Mouse (Mus musculus): ENCODE data around the gene Iqcd. TPM values are rescaled to one million over a fixed set of nuclear protein-coding genes. Genes with fewer than 3 reads are reported as not detected.

The Iqcd gene
- polyA plus RNA-seq, 1 experiment from 2014 or later: 2.6 TPM

DNA sequence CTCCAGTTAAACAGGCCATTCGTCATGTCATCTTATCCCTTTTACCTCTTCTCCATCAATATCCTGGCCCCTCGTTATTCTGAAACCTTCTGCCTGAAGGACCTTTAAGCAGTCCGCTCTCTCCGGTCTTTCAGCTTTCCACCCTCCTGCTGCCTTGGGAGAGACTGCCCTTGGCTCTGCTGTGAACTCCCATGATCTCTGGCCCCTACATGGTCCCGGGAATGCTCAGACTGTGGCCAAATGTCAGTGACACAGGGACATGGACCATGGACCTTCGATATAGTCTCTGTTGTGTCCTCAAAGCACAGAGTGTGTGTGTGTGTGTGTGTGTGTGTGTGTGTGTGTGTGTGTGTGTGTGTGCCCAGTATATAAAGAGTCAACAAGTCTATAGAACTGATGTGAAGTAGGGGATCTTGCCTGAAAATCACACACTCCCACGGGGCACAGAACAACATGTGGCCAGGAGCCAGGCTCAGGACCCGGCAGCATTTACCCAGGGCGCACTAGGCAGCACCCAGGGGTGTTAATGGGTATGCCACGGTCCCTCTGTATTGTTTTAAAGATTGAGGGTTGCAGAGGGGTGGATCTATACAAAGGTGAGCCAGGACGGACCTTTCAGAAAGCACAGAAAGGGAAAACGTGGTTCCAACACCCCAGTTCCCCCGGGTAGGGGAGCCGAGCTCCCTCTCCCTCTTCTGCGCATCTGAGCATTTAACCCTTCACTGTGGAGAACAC lies 23.5 kb upstream of the Iqcd start:
- Histone ChIP-seq H3K4me3 (no peak overlapping the region), H3K27ac (peak overlapping the region; percentile 94), H3K27me3 (no peaks in the 10 kb centered on the region), H3K4me2 (peak overlapping the region; percentile 15; the same call in 1 of the 2 replicates), H3K9ac (peak overlapping the region; percentile 49), H3K9me3 (no peaks in the 10 kb centered on the region), H3K36me3 (no peaks in the 10 kb centered on the region), H3K4me1 (replicated peaks) (peaks cover 88% of the 10 kb centered on the region)
- ATAC-seq (ENCODE audit: low FRiP score): no peak
- WGBS: 18% methylated on average over 15 of the region's 15 CpGs

- H3K9me3 ChIP-seq: no peaks in the 10 kb centered on the region
- no peaks in the 10 kb centered on the region for H3K36me3 ChIP-seq
- H3K4me1 ChIP-seq (replicated peaks): peaks cover 88% of the 10 kb centered on the region
- 29% methylated on average over 5 of the region's 5 CpGs for WGBS
- no peaks in the 10 kb centered on the region for H3K27me3 ChIP-seq
- no peak overlapping the region for H3K4me3 ChIP-seq
- ATAC-seq (ENCODE audit: low FRiP score): peak; percentile 36; the same call in 1 of the 2 replicates
- peak overlapping the region; percentile 94 for H3K27ac ChIP-seq
- peak overlapping the region; percentile 43; the same call in 1 of the 2 replicates for H3K9ac ChIP-seq
- H3K4me2 ChIP-seq: peak overlapping the region; percentile 15; the same call in 1 of the 2 replicates
These were observed 22.7 kb upstream of the Iqcd start for GRCm38 (mm10) chr5:120566101-120566500.

GRCm38 (mm10) chr5:120566681-120567252 lies 22.0 kb upstream of the Iqcd start:
- ATAC-seq (ENCODE audit: low FRiP score): peak; percentile 18
- Histone ChIP-seq H3K27ac (peak overlapping the region; percentile 94), H3K36me3 (no peaks in the 10 kb centered on the region), H3K27me3 (no peaks in the 10 kb centered on the region), H3K4me1 (replicated peaks) (peaks cover 92% of the 10 kb centered on the region), H3K9ac (peak overlapping the region; percentile 59), H3K9me3 (no peaks in the 10 kb centered on the region), H3K4me2 (peak overlapping the region; percentile 29; the same call in 1 of the 2 replicates), H3K4me3 (no peak overlapping the region)
- 53% methylated on average over 9 of the region's 9 CpGs for WGBS

- peak overlapping the region; percentile 29 for H3K4me2 ChIP-seq
- H3K4me3 ChIP-seq: no peak overlapping the region
- peaks cover 92% of the 10 kb centered on the region for H3K4me1 ChIP-seq (replicated peaks)
- 5% methylated on average over 21 of the region's 21 CpGs for WGBS
- ATAC-seq (ENCODE audit: low FRiP score): peak; percentile 25
- H3K27me3 ChIP-seq: no peaks in the 10 kb centered on the region
- peak overlapping the region; percentile 94 for H3K27ac ChIP-seq
- no peaks in the 10 kb centered on the region for H3K36me3 ChIP-seq
- H3K9ac ChIP-seq: peak overlapping the region; percentile 59
- no peaks in the 10 kb centered on the region for H3K9me3 ChIP-seq
These were observed 21.5 kb upstream of the Iqcd start for GRCm38 (mm10) chr5:120567253-120567701.

GRCm38 (mm10) chr5:120567761-120568211 lies 21.0 kb upstream of the Iqcd start:
- Histone ChIP-seq H3K4me1 (replicated peaks) (peaks cover 92% of the 10 kb centered on the region), H3K36me3 (no peaks in the 10 kb centered on the region), H3K9me3 (no peaks in the 10 kb centered on the region), H3K27ac (peak overlapping the region; percentile 94), H3K4me3 (no peak overlapping the region), H3K4me2 (peak overlapping the region; percentile 29), H3K27me3 (no peaks in the 10 kb centered on the region), H3K9ac (peak overlapping the region; percentile 59)
- WGBS: 21% methylated on average over 14 of the region's 14 CpGs
- peak; percentile 25; the same call in 1 of the 2 replicates for ATAC-seq (ENCODE audit: low FRiP score)

GRCm38 (mm10) chr5:120568336-120568768 lies 20.5 kb upstream of the Iqcd start:
- WGBS: 49% methylated on average over 9 of the region's 9 CpGs
- Histone ChIP-seq H3K36me3 (no peaks in the 10 kb centered on the region), H3K9ac (peak overlapping the region; percentile 59), H3K27me3 (no peaks in the 10 kb centered on the region), H3K4me3 (no peak overlapping the region), H3K27ac (peak overlapping the region; percentile 94), H3K4me1 (replicated peaks) (peaks cover 87% of the 10 kb centered on the region), H3K9me3 (no peaks in the 10 kb centered on the region), H3K4me2 (peak overlapping the region; percentile 29; the same call in 1 of the 2 replicates)
- no peak for ATAC-seq (ENCODE audit: low FRiP score)

- WGBS: 90% methylated on average over 4 of the region's 4 CpGs
- H3K27me3 ChIP-seq: no peaks in the 10 kb centered on the region
- peak overlapping the region; percentile 94 for H3K27ac ChIP-seq
- no peaks in the 10 kb centered on the region for H3K9me3 ChIP-seq
- peaks cover 80% of the 10 kb centered on the region for H3K4me1 ChIP-seq (replicated peaks)
- H3K4me3 ChIP-seq: no peak overlapping the region
- H3K9ac ChIP-seq: peak overlapping the region; percentile 59; the same call in 1 of the 2 replicates
- ATAC-seq (ENCODE audit: low FRiP score): no peak
- H3K4me2 ChIP-seq: peak overlapping the region; percentile 29; the same call in 1 of the 2 replicates
- H3K36me3 ChIP-seq: no peaks in the 10 kb centered on the region
These were observed 19.9 kb upstream of the Iqcd start for GRCm38 (mm10) chr5:120568964-120569363.

- Histone ChIP-seq H3K4me1 (replicated peaks) (peaks cover 78% of the 10 kb centered on the region), H3K36me3 (no peaks in the 10 kb centered on the region), H3K4me3 (no peak overlapping the region), H3K9ac (peak overlapping the region; percentile 51; the same call in 1 of the 2 replicates), H3K9me3 (no peaks in the 10 kb centered on the region), H3K27ac (peak overlapping the region; percentile 94; the same call in 1 of the 2 replicates), H3K27me3 (no peaks in the 10 kb centered on the region), H3K4me2 (no peak overlapping the region)
- ATAC-seq (ENCODE audit: low FRiP score): no peak
- 94% methylated on average over 3 of the region's 3 CpGs for WGBS
These were observed 19.0 kb upstream of the Iqcd start for GRCm38 (mm10) chr5:120569791-120570190.

GRCm38 (mm10) chr5:120570289-120570897 lies 18.4 kb upstream of the Iqcd start:
- Histone ChIP-seq H3K27ac (no peak overlapping the region), H3K9ac (no peak overlapping the region), H3K4me1 (replicated peaks) (peaks cover 72% of the 10 kb centered on the region), H3K27me3 (no peaks in the 10 kb centered on the region), H3K4me2 (no peak overlapping the region), H3K9me3 (no peaks in the 10 kb centered on the region), H3K4me3 (no peak overlapping the region), H3K36me3 (no peaks in the 10 kb centered on the region)
- ATAC-seq (ENCODE audit: low FRiP score): no peak
- 87% methylated on average over 11 of the region's 11 CpGs for WGBS

DNA sequence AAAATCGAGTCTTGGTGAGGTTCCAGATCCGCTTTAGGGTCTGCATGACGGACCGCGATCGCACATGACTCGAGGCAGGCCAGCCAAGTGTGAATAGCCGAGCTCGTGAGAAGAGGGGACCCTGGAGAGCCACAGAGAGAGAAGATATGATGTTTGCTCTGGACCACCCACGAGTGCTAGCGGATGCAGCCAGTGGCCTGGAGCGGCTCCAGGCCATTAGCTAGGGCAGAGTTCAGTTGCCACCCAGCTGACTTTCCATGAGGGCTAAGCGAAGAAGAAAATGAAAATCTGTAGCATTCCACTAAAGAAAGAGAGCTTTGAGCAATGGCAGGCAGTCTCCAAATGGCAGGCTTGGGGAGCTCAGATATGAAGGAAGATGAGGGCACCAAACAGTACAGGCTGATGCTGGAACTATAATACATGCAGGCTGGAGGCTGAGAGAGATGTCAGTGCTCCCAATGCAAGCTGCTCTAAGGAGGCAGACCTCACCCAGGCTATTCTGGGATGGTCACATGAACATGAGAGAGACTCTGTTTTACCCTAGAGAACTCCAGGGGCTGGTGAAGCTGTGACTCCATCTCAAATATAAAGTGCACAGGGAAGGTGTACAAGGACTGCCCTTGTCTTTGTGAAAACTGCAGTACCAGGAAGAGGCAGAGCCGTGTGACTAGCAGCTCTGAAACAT lies 17.6 kb upstream of the Iqcd start:
- ATAC-seq (ENCODE audit: low FRiP score): no peak
- H3K4me1 ChIP-seq (replicated peaks): peaks cover 64% of the 10 kb centered on the region
- H3K4me2 ChIP-seq: no peak overlapping the region
- no peaks in the 10 kb centered on the region for H3K27me3 ChIP-seq
- H3K27ac ChIP-seq: peak overlapping the region; percentile 68
- H3K36me3 ChIP-seq: no peaks in the 10 kb centered on the region
- no peak overlapping the region for H3K4me3 ChIP-seq
- H3K9ac ChIP-seq: peak overlapping the region; percentile 13; the same call in 1 of the 2 replicates
- no peaks in the 10 kb centered on the region for H3K9me3 ChIP-seq
- 43% methylated on average over 14 of the region's 14 CpGs for WGBS

DNA sequence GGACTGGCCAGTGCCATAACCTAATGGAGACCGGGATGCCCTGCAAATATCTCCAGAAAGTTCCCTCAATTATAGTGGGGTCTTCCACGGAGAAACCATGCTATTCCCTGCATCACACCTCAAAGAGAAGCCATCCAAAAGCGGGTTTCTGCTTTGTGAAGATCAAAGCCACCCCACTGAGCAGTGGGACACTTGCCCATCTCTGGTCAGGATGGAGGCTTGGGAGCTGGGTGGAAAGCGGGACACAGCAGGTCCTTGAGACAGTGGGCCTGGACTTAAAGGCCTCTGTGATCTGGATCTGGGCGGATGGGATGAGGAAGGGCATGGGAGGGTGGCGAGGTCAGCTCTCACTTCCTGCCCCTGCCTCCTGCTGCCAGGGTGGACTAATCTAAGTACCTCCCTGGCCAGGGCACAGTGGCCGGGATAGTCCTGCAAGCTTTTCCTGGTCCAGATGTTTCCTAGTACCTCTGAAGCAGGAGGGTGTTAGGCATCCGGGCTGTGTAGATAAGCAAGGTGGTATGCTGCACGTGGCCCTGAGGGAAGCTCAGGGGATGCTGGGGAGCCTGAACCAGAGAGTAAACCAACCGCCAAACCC lies 14.2 kb upstream of the Iqcd start:
- Histone ChIP-seq H3K9me3 (no peaks in the 10 kb centered on the region), H3K27ac (no peak overlapping the region), H3K36me3 (no peaks in the 10 kb centered on the region), H3K4me3 (no peak overlapping the region), H3K4me1 (replicated peaks) (peaks cover 51% of the 10 kb centered on the region), H3K9ac (no peak overlapping the region), H3K4me2 (no peak overlapping the region), H3K27me3 (no peaks in the 10 kb centered on the region)
- 73% methylated on average over 10 of the region's 10 CpGs for WGBS
- ATAC-seq (ENCODE audit: low FRiP score): no peak
